Mouse (Mus musculus): ENCODE results near the gene Zswim1.

- TF ChIP-seq CTCF (IDR thresholded peaks at IDR 0.05; ENCODE audit: low read depth) (no peak), EP300 (IDR thresholded peaks at IDR 0.05; ENCODE audit: low read depth) (no peak)
Observed at GRCm38 (mm10) chr2:164857101-164857821, 34.8 kb downstream of the Zswim1 start, which contains the start of gene Pltp.
